Mouse (Mus musculus) cerebellum, postnatal 36 days (tissue): ENCODE results near the gene Csad.

Experiments
- DNase-seq, 2 experiments: peaks; one replicate each; pipeline ENCODE4 v3.0.0; 2021 to 2022; ENCODE audit warnings: mixed read lengths in 2 of 2

Csad gene

DNA sequence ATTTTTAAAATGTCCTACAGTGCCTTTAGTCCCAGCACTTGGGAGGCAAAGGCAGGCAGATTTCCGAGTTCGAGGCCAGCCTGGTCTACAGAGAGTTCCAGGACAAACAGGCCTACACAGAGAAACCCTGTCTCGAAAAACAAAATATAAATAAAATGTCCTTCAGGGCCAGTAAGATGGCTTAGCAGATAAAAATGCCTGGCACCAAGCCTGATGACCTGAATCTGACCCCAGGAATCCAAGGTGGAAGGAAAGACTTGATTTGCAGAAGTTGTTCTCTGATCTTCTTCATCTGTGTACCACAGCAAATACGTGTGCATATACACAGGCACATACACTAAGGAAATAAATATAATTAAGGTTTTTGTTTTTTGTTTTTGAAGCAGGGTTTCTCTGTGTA lies 9.2 kb downstream of the Csad start:
- no peak for DNase-seq

DNA sequence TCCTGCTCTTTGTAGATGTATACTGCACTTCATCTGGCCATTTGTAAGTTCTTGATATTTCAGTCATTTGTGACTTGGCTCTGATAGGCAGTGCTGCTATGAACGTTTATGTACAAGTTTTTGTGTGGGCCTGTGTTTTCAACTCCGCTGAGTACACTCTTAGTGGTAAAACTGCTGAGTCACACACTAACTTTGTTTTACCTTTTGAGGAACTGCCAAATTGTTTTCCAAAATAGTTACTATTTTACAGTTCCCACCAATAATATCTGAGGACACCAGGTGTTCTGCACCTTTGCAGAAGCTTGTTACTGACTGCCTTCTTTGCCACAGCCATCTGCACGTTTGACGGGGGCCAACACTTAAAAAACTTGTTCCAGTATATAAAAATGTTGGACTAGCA lies 10.1 kb downstream of the Csad start:
- DNase-seq = no peak

DNA sequence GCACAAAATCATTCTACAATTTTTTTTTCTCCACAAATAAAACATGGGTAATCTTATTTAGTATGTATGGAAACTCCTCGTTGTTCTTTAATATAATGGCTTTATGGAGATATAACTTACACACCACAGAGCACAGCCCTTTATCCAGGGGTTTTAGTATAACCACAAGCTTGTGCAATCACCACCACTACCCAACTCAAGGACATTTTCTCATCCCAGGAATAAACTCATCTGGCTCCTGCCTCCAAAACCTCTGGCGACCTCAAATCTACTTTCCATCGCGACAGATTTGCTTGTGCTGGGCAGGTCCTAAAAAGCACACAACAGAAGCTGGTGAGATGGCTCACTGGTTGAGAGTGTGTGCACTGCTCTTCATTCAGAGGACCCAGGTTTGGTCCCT lies 10.9 kb downstream of the Csad start:
- DNase-seq = no peak

DNA sequence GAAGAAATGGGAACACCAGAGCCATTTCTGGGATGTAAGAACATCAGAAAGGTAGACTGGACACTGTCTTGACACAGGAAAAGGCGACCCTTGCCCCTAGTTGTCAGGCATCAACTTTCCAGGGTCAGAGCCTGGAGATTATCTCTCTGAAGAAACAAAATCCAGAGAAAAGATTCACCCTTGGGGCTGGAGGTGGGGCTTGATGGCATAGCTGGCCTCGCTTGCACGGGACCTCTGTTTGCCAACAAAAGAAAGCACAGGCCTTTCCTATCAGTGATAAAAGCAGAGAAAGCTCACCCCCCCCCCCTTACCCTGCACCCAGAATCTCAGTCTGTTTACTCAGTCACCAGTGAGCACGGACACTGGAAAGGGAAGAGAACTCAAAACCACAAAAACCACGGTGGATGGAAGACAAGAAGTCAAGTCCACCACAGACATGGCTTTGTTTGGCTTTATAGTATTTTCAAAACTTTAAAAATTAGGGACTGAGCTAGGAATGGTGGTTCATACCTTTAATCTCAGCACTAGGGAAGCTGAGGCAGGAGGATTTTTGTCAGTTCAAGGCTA lies 11.6 kb downstream of the Csad start:
- DNase-seq = no peak

DNA sequence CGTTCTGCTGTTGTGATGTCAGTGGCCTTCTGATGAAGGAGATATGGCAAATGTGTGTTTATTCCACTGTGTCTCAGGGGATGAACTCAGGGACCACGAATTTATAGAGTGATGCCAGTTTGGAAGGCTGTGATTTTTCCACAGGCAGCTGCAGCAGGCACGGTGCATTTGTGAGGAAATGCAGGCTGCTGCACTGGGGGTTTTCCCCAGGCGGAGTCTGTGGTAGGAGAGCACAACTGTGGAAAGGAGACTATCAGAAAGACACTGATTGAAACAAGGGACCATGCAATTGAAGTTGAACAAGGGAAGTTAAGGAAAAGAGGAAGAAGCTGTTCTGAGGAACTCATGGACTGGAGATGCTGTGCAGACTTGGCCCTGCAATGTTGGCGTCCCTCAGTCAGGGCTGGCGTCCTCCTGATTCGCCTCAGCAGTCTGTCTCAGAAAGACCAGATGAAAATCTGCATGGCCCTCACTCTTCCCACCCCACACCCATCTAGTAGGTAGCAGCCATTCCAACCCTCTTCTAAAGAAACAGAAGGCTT lies 12.2 kb downstream of the Csad start:
- no peak for DNase-seq

DNA sequence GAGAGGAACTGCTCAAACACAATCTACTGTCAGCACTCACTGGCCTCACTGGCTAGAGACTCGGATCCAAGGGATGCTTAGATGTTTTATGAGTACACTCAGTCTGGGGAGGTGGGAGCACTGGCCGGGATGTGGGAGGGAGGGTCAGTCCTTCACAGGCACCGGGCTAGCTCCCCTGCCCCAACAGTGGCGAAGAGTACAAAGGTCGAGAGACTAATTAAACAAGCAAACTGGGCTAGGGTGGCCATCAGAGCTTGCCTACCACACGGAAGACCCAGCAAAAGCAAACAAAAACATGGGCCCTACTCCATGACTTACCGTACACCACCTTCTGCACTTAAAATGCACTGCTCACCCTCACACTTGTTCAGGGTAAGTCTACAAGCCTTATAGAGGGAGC lies 12.8 kb downstream of the Csad start:
- no peak for DNase-seq

DNA sequence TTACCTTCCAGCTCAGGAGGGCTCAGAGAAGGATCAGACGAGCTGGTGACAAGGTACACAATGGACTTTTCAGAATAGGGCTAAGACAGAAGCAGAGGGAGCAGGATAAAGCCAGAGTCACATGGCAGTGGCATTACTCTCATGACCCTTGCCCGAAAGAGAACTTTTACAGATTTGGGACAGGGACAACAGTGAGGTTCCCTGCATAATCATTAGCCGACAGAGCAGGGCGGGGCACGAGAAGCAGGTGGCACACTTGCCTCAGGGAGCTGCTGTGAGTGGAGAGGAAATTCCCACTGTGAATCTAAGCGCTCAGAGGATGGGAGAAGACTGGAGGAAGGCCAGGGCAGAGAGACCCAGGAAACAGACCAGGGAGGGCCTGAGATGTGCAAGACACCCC lies 15.6 kb downstream of the Csad start:
- no peak for DNase-seq

DNA sequence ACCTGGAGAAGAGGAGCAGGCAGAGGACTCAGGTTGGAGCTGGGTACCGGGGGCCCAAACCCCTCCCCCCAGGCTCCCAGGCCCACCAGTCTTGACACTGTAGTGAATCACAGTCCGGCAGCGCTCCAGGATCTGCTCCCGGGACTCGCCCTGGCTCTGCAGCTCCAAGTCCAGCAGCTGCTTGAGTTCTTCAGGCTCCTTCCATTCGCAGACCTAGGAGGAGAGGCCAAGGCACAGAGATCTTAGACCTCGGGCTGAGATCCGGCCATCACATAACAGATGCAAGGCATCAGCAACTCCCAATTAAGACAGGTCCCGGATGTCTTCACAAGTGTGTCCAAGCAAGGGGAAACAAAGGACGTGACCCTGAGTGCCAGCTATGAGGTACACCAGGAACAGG lies 16.4 kb downstream of the Csad start:
- no peak for DNase-seq

DNA sequence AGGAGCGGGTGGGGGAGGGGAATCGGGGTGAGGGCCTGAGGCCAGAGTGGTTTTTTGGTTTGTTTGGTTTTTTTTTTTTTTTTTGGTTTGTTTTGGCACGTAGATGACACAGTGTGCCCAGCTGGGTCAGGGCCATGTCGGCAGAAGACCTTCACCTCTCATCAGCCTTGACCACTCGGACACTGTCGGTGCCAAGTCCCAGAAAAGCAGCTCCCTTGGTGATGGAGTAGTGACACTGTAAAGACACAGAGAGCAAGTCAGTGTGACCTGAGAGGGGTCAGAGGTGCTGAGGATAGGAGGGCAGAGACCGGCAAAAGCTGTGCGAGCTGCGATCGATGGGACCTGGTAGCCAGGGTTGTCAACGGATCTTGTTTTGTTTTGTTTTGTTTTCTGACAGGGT lies 18.3 kb downstream of the Csad start:
- DNase-seq = no peak

DNA sequence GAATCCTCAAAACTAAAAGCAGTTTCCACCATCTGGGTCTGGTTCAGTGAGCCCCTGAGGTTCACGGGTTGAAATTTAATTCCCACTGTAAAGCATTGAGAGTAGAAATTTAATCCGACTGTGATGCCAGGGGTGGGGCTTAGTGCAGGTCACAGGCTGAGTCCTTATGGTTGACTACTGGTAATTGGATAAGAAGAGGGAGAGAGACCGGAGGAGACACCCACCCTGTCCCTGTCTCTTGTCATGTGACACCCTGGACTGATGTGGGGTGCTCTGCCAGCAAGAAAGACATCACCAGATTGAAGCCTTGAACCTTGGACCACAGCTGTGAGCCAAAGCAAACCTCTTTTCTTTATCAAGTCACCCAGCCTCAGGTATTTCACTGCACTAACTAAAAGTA lies 21.4 kb downstream of the Csad start:
- DNase-seq = no peak

DNA sequence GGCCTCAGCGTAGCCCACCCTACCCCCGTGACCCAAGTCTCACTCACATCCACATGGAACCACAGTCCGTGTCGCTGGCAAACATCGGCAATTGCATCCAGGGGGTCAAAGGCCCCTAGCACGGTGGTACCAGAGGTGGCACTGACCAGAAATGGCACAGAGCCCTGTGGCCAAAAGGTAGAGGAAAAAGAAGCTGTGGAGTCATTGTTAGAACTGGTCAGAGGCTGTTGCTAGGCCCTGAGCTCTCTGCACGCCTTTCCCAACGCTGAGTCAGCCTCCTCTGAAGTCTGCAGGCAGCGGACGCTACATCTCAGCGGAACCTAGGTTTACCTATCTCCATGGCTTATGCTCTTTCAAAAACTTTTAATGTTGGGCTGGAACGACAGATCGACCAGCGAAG lies 24.6 kb downstream of the Csad start:
- no peak for DNase-seq

DNA sequence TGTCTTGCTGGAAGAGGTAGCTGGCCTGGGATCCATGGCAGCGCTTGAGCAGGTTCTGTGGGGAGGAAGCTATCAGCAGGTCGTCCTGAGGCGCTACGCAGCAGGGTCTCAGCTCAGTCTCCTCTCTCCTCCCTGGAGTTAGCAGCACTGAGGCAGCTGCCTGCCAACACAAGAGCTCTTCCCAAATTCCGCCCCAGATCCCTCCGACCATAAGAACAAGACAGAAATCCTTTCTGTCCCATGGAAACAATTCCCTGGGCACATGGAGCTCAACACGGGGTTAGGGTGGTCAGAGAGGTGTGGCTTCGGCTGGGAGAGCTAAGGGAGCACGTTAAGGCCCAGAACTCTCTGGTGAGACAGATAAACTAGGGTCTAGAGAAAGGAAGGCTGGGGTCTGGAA lies 25.4 kb downstream of the Csad start:
- DNase-seq = no peak

DNA sequence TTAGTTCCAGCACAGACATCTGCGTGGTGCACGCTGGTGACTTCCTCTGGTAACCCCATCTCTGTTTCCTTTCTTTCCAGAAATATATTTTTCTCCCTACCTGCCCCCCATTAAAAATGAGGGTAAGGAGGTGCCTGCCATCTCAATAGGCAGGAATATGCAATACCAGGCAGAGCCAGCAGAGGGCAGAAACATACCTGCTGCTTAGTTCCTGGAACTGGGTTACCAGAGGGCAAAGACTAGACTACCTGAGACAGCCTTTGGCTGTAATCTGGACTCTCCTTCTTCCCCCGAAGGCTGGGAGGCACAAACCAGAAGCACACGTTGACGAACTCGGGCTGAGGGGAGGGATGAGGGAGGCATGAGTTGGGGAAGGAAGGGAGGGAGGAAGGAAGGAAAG lies 26.2 kb downstream of the Csad start:
- peak; percentile 89 to 95 for DNase-seq

DNA sequence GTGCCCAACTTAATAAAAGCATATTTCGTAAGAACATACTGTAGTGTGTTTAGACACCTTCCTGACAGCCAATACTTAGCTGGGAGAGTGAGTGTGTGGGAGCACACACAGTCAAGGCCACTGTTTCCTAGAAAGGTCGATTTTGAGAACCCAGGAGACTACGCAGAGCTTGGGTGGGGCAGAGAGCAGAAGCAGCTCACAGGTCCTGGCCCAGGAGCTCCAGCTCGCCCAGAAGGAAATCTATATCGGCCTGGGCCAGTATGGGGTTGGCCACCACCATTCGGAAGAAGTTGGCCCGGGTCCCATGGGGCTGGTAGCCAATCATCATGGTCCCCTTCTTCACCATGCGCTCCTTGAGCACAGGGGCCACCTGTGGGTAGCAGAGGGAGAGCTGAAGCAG lies 27.1 kb downstream of the Csad start:
- DNase-seq = no peak

DNA sequence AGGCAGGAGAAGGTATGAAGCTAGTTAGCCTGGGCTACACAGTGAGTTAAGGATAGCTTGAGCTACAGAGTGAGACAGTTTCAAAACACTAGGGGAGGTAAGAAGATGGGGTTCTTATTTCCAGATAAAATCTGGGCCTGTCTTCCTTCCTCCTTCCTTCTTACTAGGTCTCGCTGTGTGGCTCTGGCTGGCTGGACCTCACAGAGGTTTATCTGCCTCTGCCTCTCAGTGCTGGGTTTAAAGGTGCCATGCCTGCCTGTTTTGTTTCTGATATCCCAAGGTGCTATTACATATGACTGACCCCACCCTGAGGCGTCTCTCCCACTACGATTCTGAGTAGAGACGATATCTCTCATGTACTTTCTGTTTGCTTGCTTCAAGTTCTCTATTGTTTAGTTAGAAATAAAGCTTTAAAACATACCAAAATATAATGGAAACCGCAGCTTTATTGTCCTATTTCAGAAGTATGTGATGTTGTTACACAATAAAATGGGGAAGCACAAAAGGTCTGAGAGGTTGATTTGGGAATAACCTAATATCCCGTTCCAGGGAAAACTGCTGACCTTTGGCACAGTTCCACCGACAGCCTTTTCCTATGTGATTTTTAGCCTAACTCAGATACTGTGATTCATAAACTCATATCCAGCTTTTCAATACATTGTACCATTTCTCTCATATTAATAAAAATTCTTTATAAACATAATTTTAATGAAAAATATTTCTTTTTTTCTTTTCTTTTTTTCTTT lies 27.8 kb downstream of the Csad start:
- DNase-seq = no peak

DNA sequence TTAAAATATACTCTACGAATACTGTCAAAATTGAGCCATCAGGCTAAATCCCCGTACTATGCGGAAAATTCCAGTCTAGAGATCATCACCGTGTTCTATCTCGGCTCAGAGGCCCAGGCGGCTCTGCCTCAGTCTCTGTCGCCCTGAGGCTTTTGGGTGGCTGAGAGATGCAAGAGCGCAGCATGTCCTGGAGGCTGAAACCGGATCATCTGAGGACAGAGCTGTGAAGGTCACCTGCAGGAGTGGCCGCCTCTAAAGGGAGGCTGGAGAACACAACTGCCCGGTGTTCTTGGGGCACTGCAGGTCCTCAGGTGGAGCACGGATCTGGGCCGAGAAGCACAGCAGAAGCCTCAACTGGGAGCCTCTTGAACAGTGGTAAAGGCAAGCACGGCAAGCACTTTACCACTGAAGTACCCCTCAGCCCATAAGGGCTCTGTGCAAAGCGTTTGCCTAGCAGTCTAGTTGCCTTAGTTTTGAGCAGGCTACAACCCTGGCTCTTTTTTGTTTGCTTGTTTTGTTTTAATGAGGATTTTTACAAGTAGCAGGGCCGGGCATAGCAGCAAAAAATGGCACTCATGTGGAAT lies 28.7 kb downstream of the Csad start:
- DNase-seq = no peak

DNA sequence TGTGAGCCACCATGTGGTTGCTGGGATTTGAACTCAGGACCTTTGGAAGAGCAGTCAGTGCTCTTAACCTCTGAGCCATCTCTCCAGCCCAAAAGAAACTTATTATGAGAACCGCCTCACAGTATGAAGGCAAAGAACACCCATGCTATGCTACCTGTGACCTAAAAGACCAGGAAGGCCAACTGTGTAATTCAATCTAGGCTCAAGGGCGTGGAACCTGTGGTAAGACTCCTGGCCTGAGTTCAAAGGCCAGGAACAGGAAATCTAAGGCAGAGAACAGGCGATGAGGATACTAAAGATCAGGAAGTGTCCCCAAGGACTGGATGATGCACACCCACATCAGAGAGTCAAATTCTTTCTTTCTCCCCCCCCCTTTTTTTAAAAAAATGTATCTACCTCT lies 30.9 kb downstream of the Csad start:
- no peak for DNase-seq

DNA sequence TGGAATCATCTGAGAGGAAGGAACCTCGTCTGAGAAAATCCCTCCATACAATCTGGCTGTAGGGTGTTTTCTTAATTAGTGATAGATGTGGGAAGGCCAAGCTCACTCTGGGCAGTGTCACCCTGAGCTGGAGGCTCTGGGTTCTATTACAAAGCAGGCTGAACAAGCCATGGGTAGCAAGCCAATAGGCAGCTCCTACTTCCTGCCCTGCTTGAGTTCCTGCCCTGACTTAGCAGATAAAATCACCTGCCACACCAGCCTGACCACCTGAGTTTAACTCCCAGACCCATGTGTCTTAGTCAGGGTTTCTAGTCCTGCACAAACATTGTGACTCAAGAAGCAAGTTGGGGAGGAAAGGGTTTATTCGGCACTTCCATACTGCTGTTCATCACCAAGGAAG lies 35.5 kb downstream of the Csad start:
- DNase-seq = no peak

DNA sequence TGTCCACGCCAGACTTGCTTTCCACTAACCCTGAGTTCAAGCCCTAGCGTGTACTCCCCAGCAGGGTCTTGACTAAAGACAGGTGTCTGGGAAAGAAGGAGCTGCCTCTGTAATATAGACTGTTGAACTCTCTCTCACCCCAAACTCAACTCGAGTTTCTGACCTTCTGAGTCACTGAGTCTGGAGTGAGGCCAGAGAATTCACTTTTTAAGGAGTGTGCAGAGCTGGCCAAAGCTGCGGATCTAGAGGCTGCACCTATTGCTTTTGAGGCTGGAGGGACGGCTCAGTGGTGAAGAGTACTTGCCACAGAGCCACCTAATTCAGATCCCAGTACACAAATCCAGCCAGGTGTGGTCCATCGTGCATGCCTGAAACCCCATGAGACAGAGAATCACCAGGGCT lies 36.9 kb downstream of the Csad start:
- no peak for DNase-seq

DNA sequence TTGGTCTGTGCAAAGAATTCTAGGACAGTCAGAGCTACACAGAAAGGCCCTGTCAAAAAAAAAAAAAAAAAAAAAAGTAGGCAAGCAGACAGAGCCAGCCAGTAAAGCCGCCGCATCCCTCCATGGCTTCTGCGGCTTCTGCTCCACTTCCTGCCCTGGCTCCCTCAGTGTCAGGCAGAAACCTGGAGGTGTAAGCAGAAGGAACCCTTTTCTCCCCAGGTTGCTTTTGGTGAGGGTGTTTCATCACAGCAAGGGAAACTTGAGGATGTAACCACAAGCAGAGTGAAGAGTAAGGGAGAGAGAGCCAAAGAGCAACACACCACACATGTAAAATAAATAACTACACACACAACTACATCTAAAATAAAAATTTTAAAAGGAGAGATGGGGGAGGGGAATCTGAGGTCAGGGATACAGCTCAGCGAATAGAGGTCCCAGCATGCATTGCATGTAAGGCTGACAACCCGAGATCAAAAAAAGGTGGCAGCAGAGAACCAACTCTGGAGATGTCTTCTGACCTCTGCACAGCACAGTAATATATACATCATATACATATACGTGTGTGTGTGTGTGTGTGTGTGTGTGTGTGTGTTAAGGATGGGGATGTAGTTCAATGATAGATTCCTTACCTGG lies 38.9 kb downstream of the Csad start:
- DNase-seq = no peak

DNA sequence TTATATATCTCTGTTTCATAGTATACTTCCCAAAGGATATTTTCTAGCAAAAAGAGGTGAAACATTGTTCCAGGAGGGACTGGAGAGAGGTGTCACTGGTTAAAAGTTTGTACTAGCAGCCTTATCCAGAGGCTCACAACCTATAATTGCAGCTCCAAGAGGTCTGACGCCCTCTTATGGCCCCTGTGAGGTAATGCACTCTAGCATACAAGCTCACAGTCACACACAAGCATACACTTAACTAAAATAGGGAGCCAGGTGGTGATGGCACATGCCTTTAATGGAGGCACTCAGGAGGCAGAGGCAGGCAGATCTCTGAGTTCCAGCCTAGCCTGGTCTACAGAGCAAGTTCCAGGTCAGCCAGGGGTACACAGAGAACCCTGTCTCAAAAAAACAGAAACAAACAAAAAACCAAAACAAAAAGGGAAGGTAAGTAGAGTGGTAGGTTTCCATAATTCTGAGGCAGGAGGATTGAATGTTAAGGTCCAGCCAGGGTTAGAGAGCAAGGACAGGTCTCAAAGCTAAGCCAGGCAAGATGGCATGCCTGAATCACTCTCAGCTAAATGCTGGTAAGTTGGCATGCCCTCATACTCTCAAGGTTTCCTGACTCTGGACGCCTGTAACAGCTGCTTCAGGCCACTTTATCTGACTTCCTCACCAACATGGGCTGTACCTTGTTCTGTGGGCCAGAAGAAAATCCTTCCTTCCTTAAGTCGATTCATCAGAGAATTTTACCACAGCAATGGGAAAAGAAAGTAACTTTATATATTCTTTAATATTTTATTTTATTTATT lies 40.4 kb downstream of the Csad start:
- no peak for DNase-seq

DNA sequence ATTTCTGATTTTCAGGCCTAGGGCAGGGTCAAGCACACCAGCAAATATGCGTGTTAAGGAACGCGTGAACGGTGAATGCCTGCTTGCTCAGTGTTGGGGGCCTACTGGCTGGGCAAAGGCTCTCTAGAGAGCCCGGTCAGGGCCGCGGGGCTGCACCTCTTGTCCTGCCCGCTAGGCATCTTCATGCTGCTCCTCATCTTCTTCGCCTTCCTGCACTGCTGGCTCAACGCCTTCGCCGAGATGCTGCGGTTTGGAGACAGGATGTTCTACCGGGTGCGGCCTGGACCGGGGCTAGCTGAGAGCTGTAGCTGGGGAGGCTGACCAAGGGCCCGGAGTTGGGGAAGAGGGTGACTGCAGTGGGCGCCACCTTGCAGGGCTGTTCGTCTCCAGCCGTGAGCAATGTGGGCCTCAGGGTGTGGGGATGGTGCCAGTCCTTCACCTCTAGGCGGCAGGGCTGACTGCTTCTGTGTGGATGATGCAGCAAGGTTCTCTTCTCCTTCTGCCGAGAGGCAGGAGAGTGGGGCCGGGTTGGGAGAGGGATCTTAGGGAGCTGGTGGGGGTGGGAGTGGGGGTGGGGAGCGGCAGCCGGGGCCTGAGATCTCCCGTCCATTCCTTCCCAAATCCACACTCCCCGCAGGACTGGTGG lies 44.0 kb downstream of the Csad start:
- DNase-seq = no peak

DNA sequence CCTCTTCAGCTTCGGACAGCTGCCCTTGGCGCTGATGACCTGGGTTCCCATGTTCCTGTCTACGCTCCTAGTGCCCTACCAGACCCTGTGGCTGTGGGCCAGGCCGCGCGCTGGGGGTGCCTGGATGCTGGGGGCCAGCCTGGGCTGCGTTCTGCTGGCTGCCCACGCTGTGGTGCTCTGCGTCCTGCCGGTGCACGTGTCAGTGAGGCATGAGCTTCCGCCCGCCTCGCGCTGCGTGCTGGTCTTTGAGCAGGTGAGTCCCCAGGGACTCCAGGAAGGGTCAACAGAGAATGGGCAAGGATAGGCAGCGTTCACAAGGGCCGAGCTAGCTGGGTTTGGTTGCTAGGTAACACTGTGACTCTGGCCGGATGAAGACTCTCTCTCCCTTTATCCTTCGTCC lies 47.7 kb downstream of the Csad start:
- no peak for DNase-seq
